Mouse (Mus musculus): ENCODE data around the gene Rabgef1.

The Rabgef1 gene

GRCm38 (mm10) chr5:130173012-130173411 is 1.4 kb downstream of the Rabgef1 start:
- no peak for DNase-seq

GRCm38 (mm10) chr5:130177871-130178270 is 6.3 kb downstream of the Rabgef1 start:
- no peak for DNase-seq

- no peak for DNase-seq
These were observed 8.8 kb downstream of the Rabgef1 start for GRCm38 (mm10) chr5:130180362-130180761.

DNA sequence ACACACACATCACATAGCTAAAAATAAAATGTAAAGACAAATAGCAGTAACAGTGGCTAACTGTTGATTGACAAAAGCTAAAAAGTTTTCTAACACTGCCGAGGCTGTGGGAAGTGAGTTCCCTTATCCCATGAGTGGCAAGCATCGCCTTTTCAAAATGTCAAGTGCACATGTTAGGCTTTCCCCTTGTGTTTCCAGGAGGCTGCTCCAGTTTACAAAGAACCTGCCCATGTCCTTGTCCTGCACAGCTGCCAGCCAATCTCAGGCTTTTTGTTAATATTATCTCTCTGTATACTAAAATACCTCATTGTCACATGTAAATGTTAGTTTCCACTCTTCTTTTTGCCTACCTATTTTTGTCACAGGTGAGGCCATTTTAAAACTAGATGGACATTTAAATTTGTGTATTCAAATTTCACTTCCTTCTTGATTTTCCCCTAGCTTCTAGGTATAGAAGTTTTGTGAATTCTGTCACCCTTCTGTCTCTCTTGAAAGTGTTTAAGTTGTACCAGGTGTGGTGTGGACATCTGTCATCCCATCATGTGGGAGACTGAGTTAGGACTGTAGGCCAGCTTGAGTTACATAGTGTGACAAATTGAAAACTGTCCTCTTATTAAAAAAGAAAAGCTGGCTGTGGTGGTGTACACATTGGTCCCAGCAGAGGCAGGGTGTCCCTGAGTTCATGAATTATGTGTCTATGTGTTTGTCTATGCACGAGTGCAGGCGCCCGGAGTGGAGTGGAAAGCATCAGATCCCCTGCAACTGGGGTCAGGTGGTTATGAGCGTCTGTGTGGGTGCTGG is 10.3 kb downstream of the Rabgef1 start:
- no peak for DNase-seq

DNA sequence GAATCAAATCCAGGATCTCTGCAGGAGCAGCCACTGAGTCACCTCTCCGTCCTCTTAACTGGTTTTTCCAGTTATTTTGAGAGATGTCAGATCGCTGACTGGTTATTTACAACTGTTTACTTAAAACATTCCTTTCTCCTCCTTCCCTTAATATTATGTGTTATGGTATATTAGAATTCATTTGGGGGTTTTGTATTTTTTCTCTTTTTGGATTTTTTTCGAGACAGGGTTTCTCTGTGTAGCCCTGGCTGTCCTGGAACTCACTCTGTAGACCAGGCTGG is 10.9 kb downstream of the Rabgef1 start:
- DNase-seq, result no peak

DNA sequence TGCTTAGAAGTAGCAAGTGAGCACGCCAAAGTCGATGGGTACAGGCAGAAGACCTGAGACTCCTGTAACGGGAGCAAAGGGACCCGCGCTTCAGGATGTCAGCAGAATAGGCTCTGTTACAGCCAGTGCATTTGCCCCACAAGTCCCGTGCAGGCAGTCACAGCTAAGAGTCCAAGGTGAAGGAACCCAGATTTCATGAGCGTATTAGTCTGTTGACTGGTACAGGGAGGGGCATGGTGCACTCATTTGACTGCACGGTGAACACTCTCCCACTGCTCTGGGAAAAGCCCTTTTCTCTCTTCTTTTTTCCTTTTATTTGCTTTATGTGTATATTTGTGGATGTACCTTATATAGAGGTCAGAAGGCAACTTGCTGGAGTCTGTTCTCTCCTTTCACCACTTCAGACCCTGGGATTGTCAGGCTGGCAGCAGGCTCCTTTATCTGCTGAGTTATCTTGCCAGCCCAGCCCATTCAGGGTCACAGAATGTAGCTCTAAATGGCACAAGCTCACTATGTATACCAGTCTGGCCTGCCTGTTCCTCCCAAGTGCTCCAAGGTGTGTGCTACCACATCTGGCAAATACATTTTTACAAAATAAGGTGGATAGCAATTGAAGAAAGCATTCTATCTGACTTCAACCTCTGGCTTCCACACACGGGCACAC is 12.7 kb downstream of the Rabgef1 start:
- no peak for DNase-seq

DNA sequence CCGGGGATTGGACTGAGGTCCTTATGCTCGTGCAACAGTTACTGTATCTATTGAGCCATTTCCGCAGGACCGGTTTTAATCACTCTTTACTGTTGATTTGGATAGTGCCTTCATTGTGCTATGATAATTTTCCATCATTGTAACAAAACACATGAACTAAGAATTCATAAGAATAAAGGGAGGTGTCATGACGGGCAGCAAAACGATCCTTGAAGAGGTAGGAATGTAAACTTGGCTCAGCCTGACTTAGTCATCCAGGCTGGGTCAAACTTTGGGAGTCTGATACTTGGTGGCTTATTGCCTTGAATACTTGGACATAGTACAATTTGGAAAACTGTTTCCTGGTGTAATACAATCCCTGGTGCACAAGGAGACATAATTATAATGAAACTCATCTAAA is 13.7 kb downstream of the Rabgef1 start:
- no peak for DNase-seq

DNA sequence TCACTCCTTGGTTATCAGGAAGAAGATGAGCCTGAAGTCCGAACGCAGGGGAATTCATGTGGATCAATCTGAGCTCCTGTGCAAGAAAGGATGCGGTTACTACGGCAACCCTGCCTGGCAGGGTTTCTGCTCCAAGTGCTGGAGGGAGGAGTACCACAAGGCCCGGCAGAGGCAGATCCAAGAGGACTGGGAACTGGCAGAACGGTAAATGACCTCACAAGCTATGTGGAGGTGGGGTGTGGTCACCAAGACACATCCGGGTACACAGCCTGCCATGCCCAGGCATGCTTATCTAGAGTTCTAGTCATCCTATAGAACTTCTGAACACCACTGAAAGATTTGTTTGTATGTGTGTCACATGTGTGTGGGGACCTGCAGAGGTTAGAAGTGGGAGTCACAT is 15.8 kb downstream of the Rabgef1 start:
- no peak for DNase-seq

DNA sequence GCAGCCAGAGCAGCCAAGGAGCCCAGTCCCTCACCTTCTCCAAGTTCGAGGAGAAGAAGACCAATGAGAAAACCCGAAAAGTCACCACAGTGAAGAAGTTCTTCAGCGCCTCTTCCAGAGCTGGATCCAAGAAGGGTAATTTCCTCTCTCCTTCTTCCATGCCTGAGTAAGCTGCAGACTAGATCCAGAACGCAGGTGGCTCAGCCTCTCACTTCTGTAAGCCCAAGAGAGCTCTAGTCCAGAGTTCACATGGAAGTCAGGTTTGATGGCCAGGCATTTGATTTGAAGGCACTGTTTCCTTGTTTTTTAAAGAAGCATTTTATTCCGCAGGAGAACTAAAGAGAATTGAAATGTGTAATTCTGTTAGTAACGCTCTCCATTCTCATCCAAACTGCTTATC is 19.3 kb downstream of the Rabgef1 start:
- DNase-seq, result no peak

GRCm38 (mm10) chr5:130191865-130192264 is 20.3 kb downstream of the Rabgef1 start:
- DNase-seq, result no peak

DNA sequence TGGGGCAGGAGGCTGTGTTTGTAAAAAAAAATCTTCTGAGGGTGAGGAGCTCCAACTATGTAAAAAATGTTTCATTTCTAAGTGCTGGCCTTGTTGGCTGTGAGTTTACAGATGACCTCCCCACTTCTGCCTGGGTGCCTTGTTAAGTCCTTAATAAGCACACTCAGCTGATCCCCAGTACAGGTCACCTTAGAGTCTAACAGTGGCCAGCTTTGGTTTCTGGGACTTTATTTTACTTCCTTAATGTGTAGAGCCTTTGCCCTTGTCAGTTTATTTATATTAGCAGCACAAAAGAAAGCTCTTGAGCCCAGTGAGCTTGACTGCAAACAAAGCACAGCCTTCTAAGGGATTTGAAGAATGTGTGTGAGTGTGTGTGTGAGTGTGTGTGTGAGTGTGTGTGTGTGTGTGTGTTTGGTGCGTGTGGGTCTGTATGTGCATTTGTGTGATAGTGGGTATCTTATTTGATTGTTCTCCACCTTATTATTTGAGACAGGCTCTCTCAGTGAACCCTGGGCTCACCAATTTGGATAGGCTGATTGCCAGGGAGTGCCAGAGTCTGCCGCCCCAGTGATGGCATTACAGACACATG is 20.9 kb downstream of the Rabgef1 start:
- no peak for DNase-seq

DNA sequence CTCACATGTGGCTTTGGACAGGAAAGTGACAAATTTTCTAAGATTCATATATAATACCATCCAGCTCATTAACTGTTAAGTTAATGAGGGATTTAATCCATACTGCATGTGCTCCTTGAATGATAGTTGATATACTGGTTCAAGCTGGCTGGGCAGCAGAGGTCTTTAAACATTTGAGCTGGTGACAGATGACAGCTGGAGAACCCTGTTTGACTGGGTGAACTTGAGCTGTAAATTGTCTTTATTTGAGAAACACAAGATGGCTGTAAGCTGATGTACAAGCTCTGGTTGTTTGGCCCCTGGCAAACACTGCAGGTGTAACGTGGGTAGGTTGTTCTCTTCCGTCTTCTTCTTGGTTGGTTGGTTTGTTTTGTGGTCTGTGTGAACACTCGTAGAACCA is 22.2 kb downstream of the Rabgef1 start:
- no peak for DNase-seq

DNA sequence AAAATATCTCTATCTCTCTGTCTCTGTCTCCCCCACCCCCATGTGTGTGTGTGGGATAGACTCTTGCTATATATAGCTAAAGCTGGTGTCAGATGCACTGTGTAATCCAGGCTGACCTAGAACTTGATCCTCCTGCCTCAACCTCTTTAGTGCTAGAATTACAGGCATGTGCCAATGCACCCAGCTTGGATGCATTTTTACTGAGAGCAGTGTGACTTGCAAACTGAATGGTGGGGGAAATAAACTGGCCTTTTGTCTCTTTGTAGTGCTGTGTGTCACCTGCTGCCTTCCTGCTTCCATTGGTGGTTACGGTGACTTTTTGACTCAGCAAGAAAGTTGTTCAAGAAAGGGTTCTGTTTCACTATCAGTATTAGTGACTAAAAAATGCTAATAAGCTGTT is 24.7 kb downstream of the Rabgef1 start:
- no peak for DNase-seq

DNA sequence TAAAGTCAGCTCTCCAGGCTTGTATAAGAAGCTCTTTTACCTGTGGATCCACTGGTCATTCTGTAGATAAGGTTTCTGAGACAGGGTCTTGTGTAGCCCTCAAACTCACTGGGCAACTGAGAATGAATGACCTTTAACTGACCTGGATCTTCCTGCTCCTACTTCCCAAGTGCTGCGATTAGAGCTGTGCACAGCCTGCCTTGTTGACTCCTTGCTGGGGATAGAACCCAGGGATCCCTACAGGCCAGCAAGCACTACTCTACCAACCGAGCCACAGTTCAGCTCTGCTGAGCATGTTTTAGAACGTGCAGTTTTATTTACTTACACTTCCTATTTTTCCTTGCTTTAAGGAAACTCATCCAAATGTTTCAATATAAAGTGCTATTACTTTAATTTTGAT is 25.9 kb downstream of the Rabgef1 start:
- no peak for DNase-seq

- DNase-seq, result no peak
These were observed 26.4 kb downstream of the Rabgef1 start for GRCm38 (mm10) chr5:130197981-130198380.

DNA sequence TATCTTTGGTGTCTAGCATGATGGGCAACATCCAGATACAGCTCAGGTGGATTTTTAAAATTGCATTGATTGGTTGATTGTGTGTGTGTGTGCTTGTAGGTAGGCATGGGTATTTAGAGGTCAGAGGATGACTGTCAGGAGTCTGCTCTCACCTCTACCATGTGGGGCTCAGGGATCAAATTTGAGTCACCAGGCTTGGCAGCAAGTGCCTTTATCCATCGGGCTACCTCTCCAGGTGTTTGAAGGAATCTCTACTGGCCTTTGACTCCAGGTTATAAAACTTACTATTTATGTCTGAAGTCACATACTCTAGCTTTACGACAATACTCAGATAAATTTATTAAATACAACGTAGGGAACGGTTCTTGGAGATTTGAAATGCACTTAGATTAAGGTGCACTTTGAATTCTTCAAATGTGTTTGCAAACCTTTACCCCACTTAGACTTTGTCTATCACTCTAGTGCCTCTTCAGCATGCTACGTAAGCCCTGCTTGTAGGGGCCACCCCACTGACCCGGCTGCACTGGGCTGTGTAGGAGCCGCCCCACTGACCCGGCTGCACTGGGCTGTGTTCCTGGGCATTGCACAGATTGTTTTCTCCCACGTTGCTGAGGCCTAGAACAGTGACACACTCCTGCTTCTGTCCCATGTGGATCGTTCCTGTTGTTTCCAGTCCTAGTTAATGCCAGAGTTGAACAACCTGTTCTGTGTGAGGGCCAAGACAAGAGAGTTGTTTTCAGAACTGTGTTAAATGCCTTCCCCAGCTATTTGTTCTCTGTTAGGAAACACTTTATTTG is 28.8 kb downstream of the Rabgef1 start:
- no peak for DNase-seq

DNA sequence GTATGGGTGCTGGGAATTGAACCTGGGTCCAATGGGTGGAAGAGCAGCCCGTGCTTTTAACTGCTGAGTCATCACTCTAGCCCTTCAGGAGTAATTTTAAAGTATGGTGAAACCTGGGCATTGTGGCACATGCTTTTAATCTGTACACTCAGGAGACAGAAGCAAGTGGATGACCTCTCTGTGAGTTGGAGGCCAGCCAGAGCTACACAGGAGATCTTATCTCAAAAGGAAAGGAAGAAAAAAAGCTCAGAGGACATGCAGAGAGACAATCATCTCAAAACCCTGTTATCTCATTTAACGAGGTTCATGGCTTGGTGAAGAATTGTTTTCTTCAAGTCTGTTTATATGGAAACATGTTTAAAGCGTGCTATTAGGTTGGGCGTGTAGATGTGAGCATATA is 32.4 kb downstream of the Rabgef1 start:
- no peak for DNase-seq

- no peak for DNase-seq
These were observed 33.0 kb downstream of the Rabgef1 start for GRCm38 (mm10) chr5:130204560-130204959.

GRCm38 (mm10) chr5:130205441-130206023 is 33.9 kb downstream of the Rabgef1 start:
- DNase-seq, result no peak

DNA sequence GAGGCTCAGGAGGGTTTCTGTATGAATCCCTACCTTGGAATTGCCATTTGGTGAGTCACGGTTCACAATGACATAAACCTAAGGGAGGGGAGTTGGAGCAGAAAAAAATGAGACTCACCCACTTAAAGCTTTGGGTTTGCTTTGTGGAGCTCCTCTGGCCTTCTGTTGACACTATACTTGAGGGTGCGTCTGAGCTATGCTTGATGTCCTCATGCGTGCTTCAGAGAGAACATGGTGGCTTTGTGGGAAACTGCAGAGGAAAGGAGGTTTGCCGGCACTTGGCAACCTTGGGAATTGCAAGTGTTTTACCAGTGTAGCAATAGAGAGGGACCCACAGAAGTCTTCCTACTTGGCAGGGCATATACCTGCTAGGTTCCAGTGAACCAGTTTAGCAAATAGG is 35.7 kb downstream of the Rabgef1 start:
- no peak for DNase-seq

GRCm38 (mm10) chr5:130212956-130213355 is 41.4 kb downstream of the Rabgef1 start:
- DNase-seq, result no peak

DNA sequence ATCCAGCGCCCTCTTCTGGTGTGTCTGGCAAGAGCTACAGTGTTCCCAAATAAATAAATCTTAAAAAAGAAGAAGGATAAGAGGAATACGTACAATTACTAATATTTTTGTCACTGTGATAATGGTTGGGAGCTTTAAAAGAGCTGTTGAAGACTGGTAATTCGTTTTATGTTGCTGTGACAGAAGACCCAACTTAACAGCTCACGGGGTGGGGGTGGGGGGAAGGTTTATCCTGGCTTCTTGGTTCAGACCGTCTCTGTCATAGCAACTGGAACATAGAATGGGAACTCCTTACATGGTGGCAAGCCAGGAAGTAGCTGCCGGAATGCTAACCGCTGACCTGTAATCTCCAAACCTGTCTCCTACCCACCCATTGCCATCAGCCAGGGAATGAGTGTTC is 45.2 kb downstream of the Rabgef1 start, which contains the start of gene Tmem248:
TSS of gene Tmem248 (plus strand) at position 301 of the 400 bp plus-strand sequence.
- no peak for DNase-seq

DNA sequence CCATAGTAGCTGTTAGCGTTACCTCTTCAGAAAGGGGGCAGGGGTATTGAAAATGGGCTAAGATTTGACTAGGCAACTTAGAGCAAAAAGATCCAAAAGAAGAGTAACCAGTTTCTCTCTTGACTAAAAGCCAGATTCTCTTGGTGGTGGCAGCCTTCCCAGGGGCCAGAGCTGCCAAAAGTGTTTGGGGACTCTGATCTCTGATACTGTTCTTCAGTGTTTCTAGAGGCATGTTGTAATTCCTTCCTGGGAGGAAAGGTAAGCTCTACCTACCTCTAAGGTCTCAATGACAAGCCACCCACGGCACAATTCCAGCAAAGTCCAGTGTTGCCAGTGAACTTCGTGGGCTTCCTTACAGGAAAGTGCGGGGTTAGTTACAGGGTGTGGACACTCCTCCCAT is 45.8 kb downstream of the Rabgef1 start:
- DNase-seq, result no peak
